Mouse (Mus musculus) neural tube, embryonic 15.5 days (tissue): ENCODE measurements at regions not wholly inside any gene's neighbourhood (a gene's known extent, or its start where the extent isn't known, plus 50 kb on each side); places are given as distances from the start of the nearest gene placed in this dataset.

Source experiments
- ATAC-seq: fragments of 200-750 bp; cut with Nextera tagmentation; 2 replicates; pipeline ENCODE4 v1.8.0; 2017; ENCODE audit warnings: mild to moderate bottlenecking, moderate TSS enrichment, moderate library complexity; ENCODE audit not compliant: low FRiP score
- H3K27ac ChIP-seq: fragments of 300-500 bp; sonication (generic); replicated peaks from 2 replicates; pipeline ENCODE4 v1.5.1; 2015; ENCODE audit warnings: mild to moderate bottlenecking, inconsistent platforms
- H3K27me3 ChIP-seq: fragments of 300-500 bp; sonication (generic); replicated peaks from 2 replicates; pipeline ENCODE4 v1.6.1; 2015; ENCODE audit warnings: inconsistent platforms
- H3K36me3 ChIP-seq: fragments of 300-500 bp; sonication (generic); 2 replicates; pipeline ENCODE4 v1.6.1; 2015; ENCODE audit warnings: inconsistent platforms
- H3K4me1 ChIP-seq: fragments of 300-500 bp; sonication (generic); 2 replicates; pipeline ENCODE4 v1.6.1; 2015; ENCODE audit warnings: inconsistent platforms
- H3K4me2 ChIP-seq: fragments of 300-500 bp; sonication (generic); 2 replicates; pipeline ENCODE4 v1.6.1; 2015; ENCODE audit warnings: inconsistent platforms, mild to moderate bottlenecking, moderate library complexity
- H3K4me3 ChIP-seq: fragments of 300-500 bp; sonication (generic); replicated peaks from 2 replicates; pipeline ENCODE4 v1.5.1; 2015; ENCODE audit warnings: mild to moderate bottlenecking, inconsistent platforms
- H3K9ac ChIP-seq: fragments of 300-500 bp; sonication (generic); replicated peaks from 2 replicates; pipeline ENCODE4 v1.6.1; 2015; ENCODE audit warnings: mild to moderate bottlenecking, inconsistent platforms
- H3K9me3 ChIP-seq: fragments of 300-500 bp; sonication (generic); replicated peaks from 2 replicates; pipeline ENCODE4 v1.6.1; 2016; ENCODE audit warnings: inconsistent platforms
- WGBS: fragments of 180-500 bp; shearing (Covaris S2); methylation state at CpG from one replicate; pipeline ENCODE4 v1.1.7; 2015; ENCODE audit warnings: mixed read lengths; 5-methylcytosine and 5-hydroxymethylcytosine counted together

GRCm38 (mm10) chr16:95804199-95804598 is 102.3 kb downstream of the Ets2 start:
- H3K9me3 ChIP-seq = no peaks in the 10 kb centered on the region
- no peaks in the 10 kb centered on the region for H3K27me3 ChIP-seq
- no peak overlapping the region for H3K9ac ChIP-seq
- 50% methylated on average over 1 of the region's 1 CpGs for WGBS
- H3K4me3 ChIP-seq = no peak overlapping the region
- no peak overlapping the region for H3K27ac ChIP-seq
- peaks cover 11% of the 10 kb centered on the region for H3K4me1 ChIP-seq
- no peak for ATAC-seq
- no peaks in the 10 kb centered on the region for H3K36me3 ChIP-seq
- no peak overlapping the region for H3K4me2 ChIP-seq

GRCm38 (mm10) chr16:95802641-95803040 is 100.8 kb downstream of the Ets2 start:
- H3K27me3 ChIP-seq = no peaks in the 10 kb centered on the region
- H3K9me3 ChIP-seq = no peaks in the 10 kb centered on the region
- H3K36me3 ChIP-seq = no peaks in the 10 kb centered on the region
- H3K9ac ChIP-seq = no peak overlapping the region
- no peak overlapping the region for H3K4me2 ChIP-seq
- peaks cover 14% of the 10 kb centered on the region for H3K4me1 ChIP-seq
- no peak for ATAC-seq
- no peak overlapping the region for H3K4me3 ChIP-seq
- H3K27ac ChIP-seq = no peak overlapping the region

DNA sequence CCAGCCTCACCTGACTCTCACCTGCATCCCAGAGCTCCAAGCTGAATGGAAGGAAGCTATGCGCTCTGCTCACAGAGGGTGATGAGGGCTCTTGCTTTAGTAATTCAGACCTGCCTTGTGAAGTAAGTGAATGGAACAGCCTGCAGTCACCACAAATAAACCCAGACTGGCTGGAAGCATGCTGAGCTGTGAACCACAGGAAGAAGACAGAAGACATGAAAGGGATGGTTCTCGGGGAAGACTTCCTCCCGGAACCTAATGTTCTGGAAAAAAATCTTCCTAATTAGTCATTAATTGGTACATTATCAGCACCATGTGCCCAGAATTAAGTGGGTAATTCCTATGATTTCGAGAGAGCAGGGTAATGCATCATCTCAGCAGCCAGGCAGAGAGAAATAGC is 100.3 kb downstream of the Ets2 start:
- Histone ChIP-seq H3K36me3 (no peaks in the 10 kb centered on the region), H3K4me1 (peaks cover 14% of the 10 kb centered on the region), H3K9ac (no peak overlapping the region), H3K9me3 (no peaks in the 10 kb centered on the region), H3K27ac (no peak overlapping the region), H3K4me2 (no peak overlapping the region), H3K4me3 (no peak overlapping the region), H3K27me3 (no peaks in the 10 kb centered on the region)
- 44% methylated on average over 4 of the region's 4 CpGs for WGBS
- no peak for ATAC-seq

GRCm38 (mm10) chr16:95800911-95801442 is 99.1 kb downstream of the Ets2 start:
- Histone ChIP-seq H3K4me2 (no peak overlapping the region), H3K4me1 (peaks cover 14% of the 10 kb centered on the region), H3K27me3 (no peaks in the 10 kb centered on the region), H3K4me3 (no peak overlapping the region), H3K9me3 (no peaks in the 10 kb centered on the region), H3K27ac (no peak overlapping the region), H3K36me3 (no peaks in the 10 kb centered on the region), H3K9ac (no peak overlapping the region)
- ATAC-seq = no peak
- WGBS = 84% methylated on average over 7 of the region's 7 CpGs

DNA sequence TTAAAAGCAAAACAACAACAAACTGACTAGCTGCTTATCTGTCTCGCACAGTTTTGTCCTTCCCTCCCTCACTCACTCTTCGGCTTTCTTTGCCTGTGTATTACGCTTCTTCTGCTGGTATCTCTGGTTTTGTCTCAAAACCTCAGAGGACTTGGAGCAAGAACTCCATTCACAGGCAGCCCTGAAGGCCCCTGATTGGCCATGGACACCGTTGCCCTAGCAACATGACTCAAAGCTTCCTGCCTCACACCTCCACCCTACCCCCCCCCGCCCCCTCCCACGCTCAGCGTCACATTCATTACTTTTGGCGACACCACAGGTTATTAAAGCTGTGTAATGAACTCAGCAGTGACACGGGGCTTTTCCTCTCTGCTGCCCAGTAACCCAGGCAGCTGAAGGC is 96.7 kb downstream of the Ets2 start:
- H3K27me3 ChIP-seq = no peaks in the 10 kb centered on the region
- no peaks in the 10 kb centered on the region for H3K9me3 ChIP-seq
- no peak overlapping the region for H3K9ac ChIP-seq
- H3K27ac ChIP-seq = no peak overlapping the region
- WGBS = 46% methylated on average over 9 of the region's 9 CpGs
- no peaks in the 10 kb centered on the region for H3K36me3 ChIP-seq
- no peak overlapping the region for H3K4me2 ChIP-seq
- ATAC-seq = peak; percentile 54; the same call in 1 of the 2 replicates
- no peak overlapping the region for H3K4me3 ChIP-seq
- peaks cover 25% of the 10 kb centered on the region for H3K4me1 ChIP-seq

DNA sequence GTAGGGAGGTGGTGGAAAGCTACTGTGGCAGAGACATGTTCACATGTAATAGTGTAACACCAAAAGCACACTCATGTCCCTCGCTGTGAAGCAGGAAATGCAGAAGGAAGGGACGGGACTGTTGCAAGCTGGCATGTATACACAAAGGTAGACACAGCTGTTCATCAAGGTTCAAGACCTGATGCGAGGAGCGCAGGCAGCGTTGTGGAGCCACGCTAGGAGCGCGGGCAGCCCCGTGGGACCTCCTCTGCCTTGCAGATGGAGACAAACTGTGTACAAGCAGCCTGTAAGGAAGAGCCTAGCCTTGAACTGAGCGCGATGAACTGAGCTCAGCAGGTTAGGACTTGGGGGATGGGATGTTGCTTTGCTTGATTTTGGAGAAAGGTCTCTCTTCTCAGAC is 96.2 kb downstream of the Ets2 start:
- Histone ChIP-seq H3K4me1 (peaks cover 25% of the 10 kb centered on the region), H3K36me3 (no peaks in the 10 kb centered on the region), H3K27ac (no peak overlapping the region), H3K4me3 (no peak overlapping the region), H3K9me3 (no peaks in the 10 kb centered on the region), H3K9ac (no peak overlapping the region), H3K4me2 (no peak overlapping the region), H3K27me3 (no peaks in the 10 kb centered on the region)
- 0 out of 2 replicates have a peak, but pooled peaks have one; percentile 22 for ATAC-seq
- WGBS = 74% methylated on average over 11 of the region's 11 CpGs

DNA sequence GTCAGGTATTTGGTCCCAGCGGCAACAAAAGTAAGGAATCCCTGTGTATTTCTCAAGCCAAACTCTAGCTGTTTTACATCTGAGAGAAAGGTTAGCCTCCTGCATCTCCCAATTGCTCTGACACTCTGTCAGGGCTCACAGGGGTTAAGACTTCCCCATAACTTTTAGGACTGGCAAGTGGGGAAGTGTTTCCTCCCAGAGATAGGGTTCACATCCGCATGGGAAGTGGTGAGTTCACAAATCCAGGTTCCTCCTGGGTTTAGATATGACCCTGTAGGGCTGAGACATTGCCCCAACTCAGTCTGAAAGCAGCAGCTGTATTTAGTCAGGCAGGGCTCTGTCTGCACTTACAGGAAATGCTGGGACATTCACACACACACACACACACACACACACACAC is 95.3 kb downstream of the Ets2 start:
- H3K36me3 ChIP-seq = no peaks in the 10 kb centered on the region
- no peak for ATAC-seq
- H3K4me3 ChIP-seq = no peak overlapping the region
- H3K27me3 ChIP-seq = no peaks in the 10 kb centered on the region
- H3K27ac ChIP-seq = no peak overlapping the region
- H3K4me2 ChIP-seq = no peak overlapping the region
- H3K4me1 ChIP-seq = peaks cover 21% of the 10 kb centered on the region
- WGBS = 97% methylated on average over 2 of the region's 2 CpGs
- no peak overlapping the region for H3K9ac ChIP-seq
- H3K9me3 ChIP-seq = no peaks in the 10 kb centered on the region

DNA sequence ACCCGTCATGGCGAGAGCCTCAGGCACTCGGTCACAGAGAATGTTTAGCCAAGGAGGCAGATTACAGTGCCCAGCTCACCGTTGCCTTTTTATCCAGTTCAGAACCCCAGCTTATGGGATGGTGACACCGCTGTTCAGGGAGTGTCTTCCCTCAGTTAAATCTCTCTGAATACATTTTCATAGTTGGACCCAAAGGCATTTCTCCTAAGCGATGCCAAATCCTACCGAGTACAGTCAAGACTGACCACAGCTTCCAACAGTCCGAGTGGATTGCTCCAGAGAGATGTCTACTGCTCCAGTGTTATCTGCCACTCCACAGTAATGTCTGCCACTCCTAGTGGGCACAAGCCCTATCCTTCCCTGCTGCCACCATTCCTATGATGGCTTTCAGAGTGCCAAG is 93.0 kb downstream of the Ets2 start:
- Histone ChIP-seq H3K36me3 (no peaks in the 10 kb centered on the region), H3K27ac (no peak overlapping the region), H3K4me2 (no peak overlapping the region), H3K27me3 (no peaks in the 10 kb centered on the region), H3K9ac (no peak overlapping the region), H3K4me1 (peaks cover 19% of the 10 kb centered on the region), H3K9me3 (no peaks in the 10 kb centered on the region), H3K4me3 (no peak overlapping the region)
- no peak for ATAC-seq
- WGBS = 81% methylated on average over 8 of the region's 8 CpGs

DNA sequence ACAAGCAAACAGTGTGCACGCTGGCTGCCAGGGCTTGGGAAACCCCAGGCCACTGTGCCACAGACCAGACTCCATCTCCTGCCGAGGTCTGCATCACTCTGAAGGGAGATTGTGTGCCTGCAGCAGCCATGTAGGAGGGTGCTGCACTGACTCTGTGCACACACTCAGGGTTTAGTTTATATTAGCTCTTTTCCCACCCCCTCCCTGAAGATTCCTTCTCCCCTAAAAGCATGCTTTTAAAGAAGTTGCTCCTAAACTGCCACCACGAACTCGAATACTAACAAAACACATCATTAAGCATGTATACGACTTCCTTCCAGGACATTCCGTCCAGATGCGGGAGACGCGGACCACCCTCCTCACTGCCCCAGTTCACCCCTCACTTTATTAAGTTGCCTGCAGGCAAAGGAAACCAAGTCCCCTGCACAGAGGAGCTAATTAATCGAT is 92.4 kb downstream of the Ets2 start:
- H3K36me3 ChIP-seq = no peaks in the 10 kb centered on the region
- 59% methylated on average over 10 of the region's 10 CpGs for WGBS
- no peak overlapping the region for H3K4me3 ChIP-seq
- no peak for ATAC-seq
- H3K27ac ChIP-seq = no peak overlapping the region
- peaks cover 19% of the 10 kb centered on the region for H3K4me1 ChIP-seq
- H3K4me2 ChIP-seq = no peak overlapping the region
- H3K9me3 ChIP-seq = no peaks in the 10 kb centered on the region
- H3K9ac ChIP-seq = no peak overlapping the region
- H3K27me3 ChIP-seq = no peaks in the 10 kb centered on the region

GRCm38 (mm10) chr16:95790691-95791090 is 88.8 kb downstream of the Ets2 start:
- Histone ChIP-seq H3K9ac (no peak overlapping the region), H3K4me1 (0 out of 2 replicates have a peak, but pooled peaks cover 11% of the 10 kb centered on the region), H3K9me3 (no peaks in the 10 kb centered on the region), H3K4me3 (no peak overlapping the region), H3K27ac (no peak overlapping the region), H3K27me3 (no peaks in the 10 kb centered on the region), H3K4me2 (no peak overlapping the region), H3K36me3 (no peaks in the 10 kb centered on the region)
- WGBS = 75% methylated on average over 4 of the region's 4 CpGs
- ATAC-seq = no peak

DNA sequence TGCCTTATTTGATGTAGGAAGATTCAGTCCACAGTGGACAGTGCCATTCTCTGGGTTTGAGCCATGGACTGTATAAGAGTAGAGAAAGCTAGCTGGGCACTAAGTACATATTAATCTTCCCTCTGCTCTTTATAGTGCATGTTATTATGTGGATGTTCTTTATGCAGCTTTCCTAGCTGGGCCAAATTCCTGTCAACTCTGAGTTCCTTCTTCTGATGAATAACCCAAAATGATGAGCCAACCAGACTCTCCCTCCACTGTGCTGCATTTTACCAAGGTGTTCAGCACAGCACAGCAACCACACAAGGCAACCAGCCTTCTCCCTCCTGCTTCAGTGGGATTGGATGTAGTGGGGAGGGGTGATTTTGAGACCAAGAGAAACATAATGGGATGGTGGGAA is 87.7 kb downstream of the Ets2 start:
- H3K4me3 ChIP-seq = no peak overlapping the region
- H3K4me1 ChIP-seq = 0 out of 2 replicates have a peak, but pooled peaks cover 7% of the 10 kb centered on the region
- ATAC-seq = no peak
- H3K36me3 ChIP-seq = no peaks in the 10 kb centered on the region
- no peak overlapping the region for H3K27ac ChIP-seq
- H3K9me3 ChIP-seq = no peaks in the 10 kb centered on the region
- H3K4me2 ChIP-seq = no peak overlapping the region
- no peaks in the 10 kb centered on the region for H3K27me3 ChIP-seq
- H3K9ac ChIP-seq = no peak overlapping the region

- Histone ChIP-seq H3K27me3 (no peaks in the 10 kb centered on the region), H3K4me3 (no peak overlapping the region), H3K36me3 (no peaks in the 10 kb centered on the region), H3K9me3 (no peaks in the 10 kb centered on the region), H3K4me1 (no peaks in the 10 kb centered on the region), H3K4me2 (no peak overlapping the region), H3K27ac (no peak overlapping the region), H3K9ac (no peak overlapping the region)
- 89% methylated on average over 5 of the region's 5 CpGs for WGBS
- no peak for ATAC-seq
Observed at GRCm38 (mm10) chr16:95781681-95782080, 79.8 kb downstream of the Ets2 start.

DNA sequence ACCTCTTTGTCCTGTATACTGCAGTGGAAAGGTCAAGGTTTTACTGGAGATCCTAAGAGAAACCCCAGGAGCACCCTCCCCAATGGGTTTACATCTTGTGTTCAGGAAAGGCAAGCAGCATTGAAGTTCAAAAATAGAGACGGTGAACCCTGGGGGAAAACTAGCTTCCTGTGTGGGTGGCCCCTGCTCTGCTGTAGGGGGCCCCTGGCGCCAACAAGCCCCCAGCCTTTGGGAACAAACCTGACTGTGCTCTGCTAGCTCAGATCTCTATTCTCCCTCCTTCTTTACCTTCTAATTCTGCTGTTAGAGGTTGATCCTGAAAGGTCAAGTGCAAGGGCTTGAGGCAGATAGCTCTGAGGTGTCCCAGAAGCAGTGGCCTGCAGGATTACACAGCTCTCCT is 78.6 kb downstream of the Ets2 start:
- 76% methylated on average over 2 of the region's 2 CpGs for WGBS
- no peak for ATAC-seq
- no peaks in the 10 kb centered on the region for H3K9me3 ChIP-seq
- no peaks in the 10 kb centered on the region for H3K27me3 ChIP-seq
- no peak overlapping the region for H3K27ac ChIP-seq
- H3K36me3 ChIP-seq = no peaks in the 10 kb centered on the region
- H3K4me1 ChIP-seq = no peaks in the 10 kb centered on the region
- no peak overlapping the region for H3K4me3 ChIP-seq
- H3K4me2 ChIP-seq = no peak overlapping the region
- no peak overlapping the region for H3K9ac ChIP-seq
